Mouse (Mus musculus) neural tube, embryonic 11.5 days (tissue): ENCODE results near the gene Map4k2. TPM values are rescaled to one million over a fixed set of nuclear protein-coding genes. Genes with fewer than 3 reads are reported as not detected.
"Not testable (repeated sequence)": the region's sequence is repeated elsewhere in the genome, so short reads cannot be mapped to it uniquely, and the experiment has no call there.

ENCODE experiments used
- ATAC-seq: fragments of 200-750 bp; cut with Nextera tagmentation; 2 replicates; pipeline ENCODE4 v1.8.0; 2017; ENCODE audit warnings: moderate number of reproducible peaks, mild to moderate bottlenecking, moderate TSS enrichment, moderate library complexity; ENCODE audit not compliant: insufficient read depth, low FRiP score, low TSS enrichment
- DNase-seq: peaks from one replicate; pipeline ENCODE4 v3.0.0-alpha.2; 2015; ENCODE audit warnings: low spot score
- H3K27ac ChIP-seq: fragments of 300-500 bp; sonication (generic); 2 replicates; pipeline ENCODE4 v1.5.1; 2014; ENCODE audit warnings: low read depth, mild to moderate bottlenecking, low read length
- H3K27me3 ChIP-seq: fragments of 300-500 bp; sonication (generic); 2 replicates; pipeline ENCODE4 v1.6.1; 2014; ENCODE audit warnings: mild to moderate bottlenecking, low read length, mixed read lengths; ENCODE audit not compliant: control insufficient read depth, insufficient read depth
- H3K36me3 ChIP-seq: fragments of 300-500 bp; sonication (generic); 2 replicates; pipeline ENCODE4 v1.6.1; 2014; ENCODE audit warnings: mild to moderate bottlenecking, low read length, moderate library complexity, mixed read lengths; ENCODE audit not compliant: control insufficient read depth, insufficient read depth
- H3K4me1 ChIP-seq: fragments of 300-500 bp; sonication (generic); 2 replicates; pipeline ENCODE4 v1.6.1; 2014; ENCODE audit warnings: low read length, mixed read lengths; ENCODE audit not compliant: control insufficient read depth, insufficient read depth
- H3K4me2 ChIP-seq: fragments of 300-500 bp; sonication (generic); 2 replicates; pipeline ENCODE4 v1.6.1; 2014; ENCODE audit warnings: low read depth, mild to moderate bottlenecking, moderate library complexity
- H3K4me3 ChIP-seq: fragments of 300-500 bp; sonication (generic); 2 replicates; pipeline ENCODE4 v1.5.1; 2014; ENCODE audit warnings: low read depth, low read length
- H3K9ac ChIP-seq: fragments of 300-500 bp; sonication (generic); 2 replicates; pipeline ENCODE4 v1.6.1; 2014; ENCODE audit warnings: mild to moderate bottlenecking, low read length
- H3K9me3 ChIP-seq: fragments of 300-500 bp; sonication (generic); 2 replicates; pipeline ENCODE4 v1.6.1; 2016; ENCODE audit warnings: low read length; ENCODE audit not compliant: control insufficient read depth
- WGBS: fragments of 180-500 bp; shearing (Covaris S2); extraction: QIAGEN DNeasy Blood & Tissue Kit; methylation state at CpG from one replicate; pipeline ENCODE4 v1.1.7; 2014; 5-methylcytosine and 5-hydroxymethylcytosine counted together
- polyA plus RNA-seq: library from polyadenylated mRNA; unstranded; fragments of >200 nt; fragmentation: Nextera tagmentation; extraction: Ambion mirVana; gene quantifications from 2 replicates; pipeline ENCODE4 v1.2.1, GENCODE M21; 2014

The Map4k2 gene
- polyA plus RNA-seq, 1 experiment from 2014 or later: 13.6 TPM

DNA sequence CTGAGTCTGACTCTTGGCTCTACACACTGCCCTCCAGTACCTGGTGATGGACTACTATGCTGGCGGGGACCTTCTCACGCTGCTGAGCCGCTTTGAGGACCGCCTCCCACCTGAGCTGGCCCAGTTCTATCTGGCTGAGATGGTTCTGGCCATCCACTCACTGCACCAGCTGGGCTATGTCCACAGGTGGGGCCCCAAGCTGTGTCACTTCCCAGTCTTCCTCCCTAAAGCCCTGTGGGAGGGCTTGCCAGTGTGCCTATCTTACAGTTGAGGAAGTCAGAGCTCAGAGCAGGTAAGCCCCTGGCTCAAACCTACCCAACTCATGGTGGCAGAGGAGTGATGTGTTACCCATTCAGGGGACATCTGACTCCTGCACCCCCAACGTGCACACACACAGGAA, 30.8 kb upstream of the Map4k2 start:
- Histone ChIP-seq H3K9me3 (no peaks in the 10 kb centered on the region), H3K4me1 (no peaks in the 10 kb centered on the region), H3K27ac (no peak overlapping the region), H3K36me3 (no peaks in the 10 kb centered on the region; the same call in 1 of the 2 replicates), H3K4me3 (no peak overlapping the region), H3K27me3 (no peaks in the 10 kb centered on the region), H3K4me2 (no peak overlapping the region), H3K9ac (no peak overlapping the region)
- DNase-seq (no peak), ATAC-seq (no peak)
- WGBS: 88% methylated on average over 5 of the region's 5 CpGs

DNA sequence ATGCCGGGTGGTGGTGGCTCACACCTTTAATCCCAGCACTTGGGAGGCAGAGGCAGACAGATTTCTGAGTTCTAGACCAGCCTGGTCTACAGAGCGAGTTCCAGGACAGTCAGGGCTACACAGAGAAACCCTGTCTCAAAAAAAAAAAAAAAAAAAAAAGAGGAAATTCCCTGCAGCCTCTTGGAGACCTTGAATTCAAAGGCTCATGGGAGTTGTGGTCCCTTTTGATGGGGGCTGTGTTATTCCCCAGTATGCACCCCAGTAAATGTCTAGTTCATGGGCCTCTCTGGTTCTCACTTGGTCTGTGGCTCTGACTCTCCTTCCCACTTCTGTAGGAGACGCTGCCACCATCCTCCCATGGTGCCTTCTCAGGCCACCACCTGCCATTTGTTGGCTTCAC, 29.2 kb upstream of the Map4k2 start:
- not testable (repeated sequence) for H3K4me1 ChIP-seq, H3K9ac ChIP-seq, H3K36me3 ChIP-seq, DNase-seq, H3K4me3 ChIP-seq, H3K4me2 ChIP-seq, H3K9me3 ChIP-seq, H3K27me3 ChIP-seq, H3K27ac ChIP-seq, ATAC-seq
- WGBS: 92% methylated on average over 3 of the region's 3 CpGs

DNA sequence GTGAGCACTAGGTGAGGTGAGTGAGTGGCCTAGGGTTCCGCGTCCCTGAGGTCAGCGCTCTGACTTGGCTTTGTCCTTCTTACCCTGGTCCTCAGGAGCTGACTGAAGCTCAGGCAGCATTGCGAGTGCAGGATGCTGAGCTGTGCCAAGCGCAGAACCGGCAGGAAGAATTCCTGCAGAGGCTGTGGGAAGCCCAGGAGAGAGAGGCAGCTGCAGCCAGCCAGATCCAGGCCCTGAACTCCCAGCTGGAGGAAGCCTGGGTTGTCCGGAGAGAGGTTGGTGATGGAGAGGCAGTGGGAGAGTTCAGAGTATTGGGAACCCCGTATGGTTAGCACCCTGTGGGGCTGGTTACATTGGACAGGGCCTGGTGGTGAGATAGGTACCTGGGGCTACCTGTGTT, 27.1 kb upstream of the Map4k2 start:
- Histone ChIP-seq H3K27me3 (no peaks in the 10 kb centered on the region), H3K9ac (no peak overlapping the region), H3K9me3 (no peaks in the 10 kb centered on the region), H3K4me1 (no peaks in the 10 kb centered on the region), H3K4me3 (no peak overlapping the region), H3K36me3 (no peaks in the 10 kb centered on the region; the same call in none of the 2 replicates), H3K27ac (no peak overlapping the region), H3K4me2 (no peak overlapping the region)
- DNase-seq (no peak), ATAC-seq (no peak)
- WGBS: 91% methylated on average over 8 of the region's 8 CpGs

GRCm38 (mm10) chr19:6314513-6314912, 26.4 kb upstream of the Map4k2 start:
- DNase-seq: no peak
- ATAC-seq: no peak
- H3K36me3 ChIP-seq: no peaks in the 10 kb centered on the region; the same call in none of the 2 replicates
- H3K4me1 ChIP-seq: no peaks in the 10 kb centered on the region
- no peaks in the 10 kb centered on the region for H3K9me3 ChIP-seq
- no peak overlapping the region for H3K4me2 ChIP-seq
- 86% methylated on average over 8 of the region's 8 CpGs for WGBS
- no peak overlapping the region for H3K9ac ChIP-seq
- H3K27me3 ChIP-seq: no peaks in the 10 kb centered on the region
- no peak overlapping the region for H3K27ac ChIP-seq
- no peak overlapping the region for H3K4me3 ChIP-seq

DNA sequence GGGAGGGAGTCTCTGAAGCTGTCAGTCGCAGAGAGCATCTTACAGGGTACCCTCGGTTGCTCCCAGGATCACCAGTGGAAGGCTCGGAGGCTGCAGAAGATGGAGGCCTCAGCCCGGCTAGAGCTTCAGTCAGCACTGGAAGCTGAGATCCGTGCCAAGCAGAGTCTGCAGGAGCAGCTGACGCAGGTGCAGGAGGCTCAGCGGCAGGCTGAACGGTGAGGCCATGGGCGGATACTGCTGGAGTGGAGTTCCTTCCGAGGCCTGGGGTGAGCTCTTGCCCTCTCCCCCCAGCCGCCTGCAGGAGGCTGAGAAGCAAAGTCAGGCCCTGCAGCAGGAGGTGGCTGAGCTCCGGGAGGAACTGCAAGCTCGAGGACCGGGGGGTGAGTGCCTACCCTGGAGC, 25.4 kb upstream of the Map4k2 start:
- Histone ChIP-seq H3K9me3 (no peaks in the 10 kb centered on the region), H3K27me3 (no peaks in the 10 kb centered on the region), H3K4me3 (no peak overlapping the region), H3K9ac (no peak overlapping the region), H3K4me1 (no peaks in the 10 kb centered on the region), H3K4me2 (no peak overlapping the region), H3K27ac (no peak overlapping the region), H3K36me3 (no peaks in the 10 kb centered on the region; the same call in none of the 2 replicates)
- no peak for DNase-seq
- WGBS: 80% methylated on average over 14 of the region's 14 CpGs
- ATAC-seq: no peak

GRCm38 (mm10) chr19:6318145-6318544, 22.8 kb upstream of the Map4k2 start:
- Histone ChIP-seq H3K27me3 (no peaks in the 10 kb centered on the region), H3K9ac (no peak overlapping the region), H3K36me3 (no peaks in the 10 kb centered on the region; the same call in none of the 2 replicates), H3K9me3 (no peaks in the 10 kb centered on the region), H3K27ac (no peak overlapping the region), H3K4me1 (no peaks in the 10 kb centered on the region), H3K4me3 (no peak overlapping the region), H3K4me2 (no peak overlapping the region)
- DNase-seq: no peak
- no peak for ATAC-seq
- 92% methylated on average over 12 of the region's 12 CpGs for WGBS

DNA sequence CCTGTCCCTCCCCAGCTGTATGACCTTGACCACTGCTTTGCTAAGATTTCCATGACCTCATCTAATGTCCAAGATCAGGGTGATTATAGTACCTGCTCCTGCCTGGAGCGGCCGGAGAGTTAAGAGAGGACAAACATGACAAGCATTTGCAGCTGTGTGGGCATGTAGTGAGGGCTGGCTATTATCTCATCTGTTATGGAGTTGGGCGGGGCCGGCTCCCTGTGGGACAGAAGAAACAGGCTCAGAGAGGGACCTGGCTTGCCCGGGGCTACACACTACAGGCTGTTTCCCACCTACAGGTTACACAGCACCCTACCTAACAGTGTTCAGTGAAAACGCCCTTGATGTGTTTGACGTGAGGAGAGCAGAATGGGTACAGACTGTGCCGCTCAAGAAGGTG, 19.6 kb upstream of the Map4k2 start:
- Histone ChIP-seq H3K9me3 (no peaks in the 10 kb centered on the region), H3K4me3 (no peak overlapping the region), H3K36me3 (no peaks in the 10 kb centered on the region; the same call in 1 of the 2 replicates), H3K9ac (no peak overlapping the region), H3K4me1 (no peaks in the 10 kb centered on the region), H3K27ac (no peak overlapping the region), H3K4me2 (no peak overlapping the region), H3K27me3 (no peaks in the 10 kb centered on the region)
- DNase-seq (no peak), ATAC-seq (no peak)
- WGBS: 89% methylated on average over 8 of the region's 8 CpGs

DNA sequence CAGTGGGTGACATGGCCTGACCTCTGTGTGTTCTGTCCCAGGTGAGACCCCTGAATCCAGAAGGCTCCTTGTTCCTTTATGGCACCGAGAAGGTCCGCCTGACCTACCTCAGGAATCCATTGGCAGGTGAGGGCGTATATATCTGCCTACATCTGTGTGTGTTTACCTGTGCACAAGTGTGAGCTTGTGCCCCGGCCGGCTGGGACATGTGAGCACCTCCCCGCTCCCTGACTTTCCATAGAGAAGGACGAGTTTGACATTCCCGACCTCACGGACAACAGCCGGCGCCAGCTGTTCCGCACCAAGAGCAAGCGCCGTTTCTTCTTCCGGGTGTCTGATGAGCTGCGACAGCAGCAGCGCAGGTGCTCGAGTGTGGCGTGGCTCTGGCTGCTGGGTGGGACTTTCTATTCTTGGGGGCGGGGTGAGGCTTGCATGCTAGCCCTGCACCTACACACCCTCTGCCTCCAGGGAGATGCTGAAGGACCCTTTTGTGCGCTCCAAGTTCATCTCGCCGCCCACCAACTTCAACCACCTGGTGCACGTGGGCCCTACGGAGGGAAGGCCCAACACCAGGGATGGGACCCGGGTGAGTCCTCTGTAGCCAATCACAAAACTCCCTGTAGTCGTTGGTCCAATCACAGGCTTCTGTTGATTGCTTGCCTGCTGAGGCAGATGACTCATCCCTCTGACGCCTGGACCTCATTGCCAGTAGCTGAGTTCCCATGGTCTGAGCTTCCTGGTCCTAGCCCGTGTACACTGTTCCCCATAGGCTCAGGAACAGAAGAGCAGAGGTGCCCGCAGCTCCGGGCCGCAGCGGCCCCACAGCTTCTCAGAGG, 18.9 kb upstream of the Map4k2 start:
- H3K27ac ChIP-seq: no peak overlapping the region
- no peaks in the 10 kb centered on the region for H3K9me3 ChIP-seq
- H3K4me2 ChIP-seq: no peak overlapping the region
- ATAC-seq (no peak), DNase-seq (no peak)
- H3K4me1 ChIP-seq: no peaks in the 10 kb centered on the region
- no peak overlapping the region for H3K9ac ChIP-seq
- H3K27me3 ChIP-seq: no peaks in the 10 kb centered on the region
- no peaks in the 10 kb centered on the region for H3K36me3 ChIP-seq
- H3K4me3 ChIP-seq: no peak overlapping the region
- 83% methylated on average over 33 of the region's 33 CpGs for WGBS

DNA sequence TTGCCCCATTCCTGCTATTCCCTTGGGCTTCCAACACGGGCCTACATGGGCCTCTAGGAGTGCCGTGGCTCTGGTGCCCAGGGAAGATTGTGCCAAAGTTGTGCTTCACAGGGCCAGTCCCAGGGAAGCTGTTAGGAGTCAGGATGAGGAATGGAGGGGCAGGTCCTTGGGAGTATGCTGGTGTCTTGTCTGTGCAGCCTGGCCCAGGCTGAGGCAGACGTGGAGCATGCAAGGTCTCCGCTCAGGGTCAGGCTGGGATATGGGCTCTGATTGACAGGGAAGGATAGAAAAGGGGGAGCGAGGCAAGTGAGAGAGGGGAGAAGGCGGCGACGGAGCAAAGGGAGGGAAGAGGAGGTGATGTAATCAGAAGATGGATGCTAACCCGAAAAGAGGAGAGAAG, 16.2 kb upstream of the Map4k2 start:
- H3K4me2 ChIP-seq: no peak overlapping the region
- H3K9ac ChIP-seq: no peak overlapping the region
- H3K36me3 ChIP-seq: no peaks in the 10 kb centered on the region
- 82% methylated on average over 9 of the region's 9 CpGs for WGBS
- no peak overlapping the region for H3K4me3 ChIP-seq
- no peaks in the 10 kb centered on the region for H3K4me1 ChIP-seq
- no peaks in the 10 kb centered on the region for H3K9me3 ChIP-seq
- DNase-seq: no peak
- ATAC-seq: no peak
- H3K27me3 ChIP-seq: no peaks in the 10 kb centered on the region
- H3K27ac ChIP-seq: no peak overlapping the region
